Mouse (Mus musculus): ENCODE results near the gene Xrcc3.

GRCm38 (mm10) chr12:111756082-111756697 lies 57.5 kb downstream of the Xrcc3 start:
- TF ChIP-seq CTCF (IDR thresholded peaks at IDR 0.05; ENCODE audit: extremely low read depth, insufficient read length, insufficient replicate concordance, low read depth, low read length) (no peak), POLR2A (IDR thresholded peaks at IDR 0.05; ENCODE audit: low read depth, low read length) (no peak)

Measured in small intestine, adult 2 months (tissue).